Mouse (Mus musculus): ENCODE measurements around the gene Cacng3.

Cacng3 gene

DNA sequence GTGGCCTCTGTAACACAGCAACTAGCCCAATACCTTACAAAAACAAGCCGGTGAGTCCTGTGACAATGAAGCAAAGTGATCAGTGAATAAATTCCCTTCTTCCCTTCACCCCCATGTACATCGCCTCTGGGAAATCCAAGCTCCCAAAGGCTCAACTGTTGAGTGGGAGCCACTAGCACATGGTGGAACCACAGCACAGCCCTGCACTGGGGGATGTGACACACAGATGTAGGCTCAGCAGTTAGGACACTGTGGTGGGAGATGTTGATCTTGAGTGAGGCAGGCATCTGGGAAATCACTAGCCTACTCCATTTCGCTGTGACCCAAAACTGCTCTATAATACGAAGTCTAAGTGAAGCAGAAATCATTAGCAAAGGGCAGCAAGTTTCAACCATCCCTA is 48.2 kb downstream of the Cacng3 start:
- no peak for DNase-seq (ENCODE audit: low spot score)

- DNase-seq (ENCODE audit: low spot score): no peak
Observed at GRCm38 (mm10) chr7:122723358-122723876, 53.1 kb downstream of the Cacng3 start.

DNA sequence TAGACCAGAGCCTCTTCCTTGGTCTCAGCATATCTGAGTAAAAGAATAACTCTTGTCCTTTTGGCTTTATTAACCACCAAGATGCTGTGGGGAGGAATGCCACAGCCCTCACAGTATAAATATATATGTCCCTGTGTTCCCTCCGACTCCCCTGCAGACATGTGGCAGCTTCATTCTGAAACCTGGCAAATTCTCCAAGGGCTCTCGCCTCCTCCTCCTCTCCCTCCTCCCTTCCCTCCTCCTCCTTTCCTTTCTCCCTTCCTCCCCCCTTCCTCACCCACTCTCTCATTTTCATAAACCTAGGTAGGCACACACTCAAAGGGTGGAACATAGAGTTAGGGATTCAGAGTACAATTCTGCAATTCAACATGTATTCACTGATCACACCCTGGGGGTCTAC is 56.1 kb downstream of the Cacng3 start:
- DNase-seq (ENCODE audit: low spot score): no peak

DNA sequence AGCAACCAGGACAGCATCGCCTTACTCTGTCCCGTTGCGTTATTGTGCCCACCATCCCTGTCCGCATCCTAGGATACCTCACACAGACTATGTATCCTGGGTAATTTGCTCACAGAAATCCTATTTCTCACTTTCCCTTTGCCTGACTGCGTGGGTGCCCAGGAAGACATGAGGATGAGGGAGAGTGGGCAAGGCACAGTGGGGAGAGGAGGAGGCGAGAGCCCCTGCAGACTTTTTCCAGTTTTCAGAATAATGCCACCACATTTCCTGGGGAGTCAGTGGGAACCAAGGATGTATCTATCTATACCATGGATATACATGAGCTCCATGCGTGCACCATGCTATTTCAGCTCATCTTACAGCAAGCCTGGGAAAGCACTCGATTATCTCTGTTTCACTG is 57.9 kb downstream of the Cacng3 start:
- no peak for DNase-seq (ENCODE audit: low spot score)

DNA sequence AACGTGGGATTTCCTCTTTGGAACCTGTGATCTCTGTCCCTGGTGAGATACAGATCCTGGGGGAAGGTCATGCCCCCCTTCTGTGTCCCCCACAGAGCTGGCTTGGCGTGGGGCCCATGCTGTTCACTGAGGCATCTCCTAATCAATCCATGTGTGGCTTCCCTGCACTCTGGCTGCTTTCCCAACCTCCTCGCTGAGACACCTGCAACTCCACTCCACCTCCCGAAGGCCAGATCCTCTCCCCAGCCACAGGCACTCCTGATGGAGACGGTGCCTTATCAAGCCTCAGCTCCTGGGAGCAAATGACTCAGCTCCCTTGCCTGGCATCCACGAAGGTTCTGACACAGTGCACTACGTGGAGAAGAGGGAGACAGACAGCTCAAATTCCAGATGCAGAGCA is 58.6 kb downstream of the Cacng3 start:
- no peak for DNase-seq (ENCODE audit: low spot score)

DNA sequence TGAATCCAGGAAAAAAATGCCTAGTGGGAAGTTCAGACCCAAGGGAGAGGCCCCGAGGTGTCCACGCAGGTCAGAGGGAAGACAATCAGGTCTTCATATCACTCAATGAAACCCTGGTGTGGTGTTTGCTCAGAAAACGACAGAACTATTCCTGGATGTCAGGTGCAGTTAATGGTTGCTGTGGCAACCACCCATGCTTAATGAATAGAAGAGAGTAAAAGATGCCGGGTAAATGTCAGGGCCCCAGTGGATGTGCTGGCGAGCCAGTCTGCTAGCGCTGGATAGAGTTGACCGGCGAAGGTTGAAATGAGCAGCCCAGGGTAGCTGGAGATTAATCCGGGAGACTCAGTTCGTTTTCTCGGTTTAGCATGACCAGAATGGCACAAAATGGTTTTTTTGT is 65.0 kb downstream of the Cacng3 start:
- DNase-seq (ENCODE audit: low spot score): no peak

GRCm38 (mm10) chr7:122738541-122738940 is 68.2 kb downstream of the Cacng3 start:
- no peak for DNase-seq (ENCODE audit: low spot score)

- DNase-seq (ENCODE audit: low spot score): no peak
Observed at GRCm38 (mm10) chr7:122740663-122741062, 70.4 kb downstream of the Cacng3 start.

GRCm38 (mm10) chr7:122755920-122756603 is 85.8 kb downstream of the Cacng3 start:
- DNase-seq (ENCODE audit: low spot score): no peak

DNA sequence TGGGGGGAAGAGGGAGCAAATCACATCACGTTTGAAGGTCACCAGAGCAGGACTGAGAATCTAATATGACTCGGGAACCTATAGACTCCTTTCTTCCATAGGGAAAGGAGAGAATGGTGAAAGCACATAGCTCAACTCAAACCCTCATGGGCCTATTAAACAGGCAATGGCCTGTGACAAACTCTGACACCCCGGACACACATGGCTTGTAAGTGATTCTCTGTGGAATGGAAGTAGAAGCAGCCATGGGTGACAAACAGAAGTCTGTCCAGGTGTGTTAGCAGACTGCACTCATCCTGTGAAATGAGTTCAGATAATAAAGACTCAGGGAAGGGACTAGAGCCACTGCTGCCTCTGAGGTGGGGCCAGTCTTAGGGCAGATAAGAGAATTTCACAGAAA is 88.4 kb downstream of the Cacng3 start:
- no peak for DNase-seq (ENCODE audit: low spot score)

GRCm38 (mm10) chr7:122764506-122764905 is 94.2 kb downstream of the Cacng3 start:
- no peak for DNase-seq (ENCODE audit: low spot score)

DNA sequence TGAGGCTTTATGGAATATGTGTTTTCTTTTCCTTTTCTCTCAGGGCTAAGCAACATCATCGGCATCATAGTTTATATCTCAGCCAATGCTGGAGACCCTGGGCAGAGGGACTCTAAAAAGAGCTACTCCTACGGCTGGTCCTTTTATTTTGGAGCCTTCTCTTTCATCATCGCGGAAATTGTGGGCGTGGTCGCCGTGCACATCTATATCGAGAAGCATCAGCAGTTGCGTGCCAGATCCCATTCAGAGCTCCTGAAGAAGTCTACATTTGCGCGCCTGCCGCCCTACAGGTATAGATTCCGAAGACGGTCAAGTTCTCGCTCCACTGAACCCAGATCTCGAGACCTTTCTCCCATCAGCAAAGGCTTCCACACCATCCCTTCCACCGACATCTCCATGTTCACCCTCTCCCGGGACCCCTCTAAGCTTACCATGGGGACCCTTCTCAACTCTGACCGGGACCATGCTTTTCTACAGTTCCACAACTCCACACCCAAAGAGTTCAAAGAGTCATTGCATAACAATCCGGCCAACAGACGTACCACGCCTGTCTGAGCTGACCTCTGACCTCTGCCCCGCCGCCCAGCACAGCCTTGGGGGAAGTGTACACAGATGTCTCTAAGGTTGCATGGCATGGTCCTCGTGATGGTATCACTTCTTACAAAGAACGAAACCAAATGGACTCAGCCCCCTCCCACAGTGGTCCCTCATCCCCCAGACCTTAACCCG is 98.2 kb downstream of the Cacng3 start:
- no peak for DNase-seq (ENCODE audit: low spot score)

GRCm38 (mm10) chr7:122779601-122780000 is 109.3 kb downstream of the Cacng3 start:
- DNase-seq (ENCODE audit: low spot score): no peak

DNA sequence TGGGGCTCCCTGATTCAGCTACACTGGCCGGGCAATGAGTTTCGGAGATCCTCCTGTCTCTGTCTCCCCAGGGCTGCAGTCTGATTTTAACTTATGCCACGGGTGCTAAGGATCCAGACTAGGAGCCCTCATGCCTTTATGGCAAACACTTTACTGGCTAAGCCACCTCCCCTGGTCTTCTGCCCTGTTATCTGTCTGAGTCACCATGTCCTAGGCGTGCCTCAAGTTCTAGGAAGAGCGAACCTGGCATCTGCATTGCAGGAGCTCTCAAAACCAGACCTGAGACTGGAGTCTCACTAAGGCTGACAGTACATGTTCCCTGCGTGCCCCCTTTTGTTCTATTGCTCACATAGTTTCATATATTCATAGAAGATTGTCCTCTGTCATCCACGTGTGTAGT is 119.6 kb downstream of the Cacng3 start:
- no peak for DNase-seq (ENCODE audit: low spot score)

DNA sequence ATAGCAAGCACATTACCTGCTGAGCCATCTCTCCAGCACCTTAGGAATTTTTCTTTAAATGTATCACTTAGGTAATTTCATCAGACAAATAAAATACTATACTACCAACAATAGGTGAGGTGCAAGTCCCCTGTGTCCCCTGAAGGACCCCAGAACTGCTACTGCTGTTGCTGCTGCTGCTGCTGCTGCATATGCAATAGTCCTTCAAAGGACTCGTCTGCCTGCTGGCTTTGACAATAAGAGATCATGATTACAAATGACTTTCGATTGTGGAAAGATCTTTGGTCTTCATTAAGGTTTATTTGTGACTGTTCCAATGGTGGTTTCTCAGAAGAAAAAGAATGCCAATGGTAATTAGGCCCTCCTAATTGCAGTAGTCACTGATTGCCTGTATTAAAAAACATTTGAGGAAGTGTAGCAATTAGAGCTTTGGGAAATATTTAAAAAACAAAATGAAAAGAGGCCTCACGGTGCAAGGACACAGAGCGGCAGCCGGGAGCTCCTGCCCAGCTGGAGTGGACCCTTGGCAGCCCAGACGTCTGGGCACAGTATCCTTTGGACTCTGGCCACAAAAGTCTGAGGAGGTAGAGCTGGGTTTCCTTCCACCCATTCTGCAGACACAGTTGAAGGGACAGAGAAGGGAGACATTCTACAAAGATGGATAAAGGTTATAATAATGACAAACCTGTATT is 123.5 kb downstream of the Cacng3 start:
- DNase-seq (ENCODE audit: low spot score): no peak

DNA sequence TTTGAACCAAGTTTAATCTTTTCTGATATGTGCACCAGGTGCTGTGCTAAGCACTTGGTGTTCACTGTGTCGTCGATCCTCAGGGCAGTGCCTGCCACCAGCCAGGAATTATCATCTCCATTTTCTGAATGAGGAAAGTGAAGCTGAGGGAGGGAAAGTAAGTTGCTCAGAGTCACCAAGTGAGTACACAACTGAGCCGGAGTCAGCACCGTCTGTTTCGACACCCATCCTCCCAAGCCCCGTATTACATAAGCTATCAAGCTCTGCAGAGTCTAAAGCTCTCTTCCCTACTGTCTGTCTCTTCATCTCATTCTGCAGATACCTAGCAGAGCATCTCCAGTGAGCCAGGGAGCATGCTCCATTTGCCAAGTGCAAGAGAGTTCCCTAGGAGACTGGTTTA is 124.8 kb downstream of the Cacng3 start:
- DNase-seq (ENCODE audit: low spot score): no peak

DNA sequence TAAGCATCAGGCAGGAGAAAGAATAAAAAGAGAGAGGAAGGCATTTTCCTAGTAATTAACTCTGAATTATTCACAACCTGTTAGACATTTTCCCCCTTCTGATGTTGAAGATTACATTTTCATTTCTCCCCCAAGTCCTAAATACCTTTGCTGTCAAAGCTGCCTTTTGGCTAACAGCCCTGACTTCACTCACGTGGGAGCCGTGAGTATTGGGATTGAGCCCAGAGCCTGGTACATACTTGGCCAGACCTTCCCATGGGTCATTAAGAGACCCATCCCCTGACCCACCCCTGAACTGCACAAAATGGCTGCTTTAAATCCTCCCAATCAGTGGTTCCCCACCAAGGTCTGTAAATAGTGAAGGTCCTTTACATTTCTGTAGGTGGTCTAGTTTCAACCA is 130.5 kb downstream of the Cacng3 start:
- DNase-seq (ENCODE audit: low spot score): no peak

DNA sequence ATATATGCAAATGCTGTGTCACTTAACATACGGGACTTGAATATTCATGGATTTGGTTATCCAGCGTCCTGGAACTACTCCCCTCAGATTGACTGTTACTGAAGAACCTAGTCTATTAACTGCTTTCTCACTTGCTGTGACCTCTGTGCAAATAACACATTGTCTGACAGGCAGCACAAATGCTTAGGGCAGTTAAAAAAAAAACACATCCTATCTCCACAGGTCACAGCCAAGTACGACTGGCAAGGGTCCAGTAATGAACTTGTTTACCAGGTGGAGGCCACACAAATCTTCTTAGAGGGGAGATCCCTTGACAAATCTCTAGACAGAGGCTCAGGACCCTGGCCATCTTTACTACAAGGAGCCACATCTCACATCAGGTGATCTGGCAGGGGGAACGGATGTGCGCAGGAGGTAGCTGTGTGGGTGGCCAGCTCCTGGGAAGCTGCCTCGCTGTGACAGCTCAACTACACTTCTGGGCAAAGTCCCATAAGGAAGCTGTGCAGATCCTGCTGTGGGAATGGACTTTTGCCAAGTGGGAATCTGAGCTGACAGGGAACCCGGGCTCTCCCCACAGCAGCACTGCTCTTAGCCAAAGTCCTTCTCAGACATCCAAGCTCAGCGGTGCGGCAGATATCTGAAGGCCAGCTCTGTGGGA is 133.7 kb downstream of the Cacng3 start:
- no peak for DNase-seq (ENCODE audit: low spot score)

DNA sequence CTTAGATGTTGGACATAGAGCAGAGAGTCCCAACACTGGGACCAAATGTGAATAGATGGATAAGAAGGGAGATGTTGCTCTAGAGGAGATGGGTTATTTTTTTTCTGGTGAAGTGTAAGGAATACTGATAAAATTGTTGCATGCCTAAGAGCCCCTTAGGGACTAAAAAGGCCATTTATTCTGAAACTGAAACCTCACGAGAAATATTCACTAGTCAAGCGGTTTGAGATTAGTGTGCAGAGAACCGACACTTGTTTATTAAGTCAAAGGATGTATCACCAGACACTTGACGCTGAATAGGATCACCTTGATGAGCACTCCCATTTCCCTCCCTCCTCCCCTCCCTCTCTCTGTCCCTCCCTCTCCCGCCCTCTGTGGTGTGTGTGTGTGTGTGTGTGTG is 136.2 kb downstream of the Cacng3 start:
- no peak for DNase-seq (ENCODE audit: low spot score)

DNA sequence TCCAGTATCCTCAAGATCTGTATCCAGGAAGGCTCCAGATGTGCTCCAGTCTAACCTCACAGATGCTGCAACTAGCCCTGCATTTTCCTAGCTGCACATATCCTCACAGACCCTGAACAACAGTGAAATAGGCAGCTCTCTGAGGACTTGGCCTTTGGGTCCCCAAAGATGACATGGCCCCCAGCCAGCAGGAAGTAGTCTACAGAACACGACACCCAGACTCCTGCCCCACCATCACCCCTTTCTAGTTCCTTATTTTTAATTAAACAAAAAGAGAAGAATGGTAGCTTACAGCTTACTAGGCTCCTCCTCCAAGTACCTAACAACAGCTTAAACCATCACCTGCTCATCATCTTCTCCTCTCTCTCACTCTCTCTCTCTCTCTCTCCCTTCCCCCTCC is 143.4 kb downstream of the Cacng3 start:
- no peak for DNase-seq (ENCODE audit: low spot score)

GRCm38 (mm10) chr7:122817565-122817964 is 147.3 kb downstream of the Cacng3 start:
- no peak for DNase-seq (ENCODE audit: low spot score)
